Mouse (Mus musculus) thymus, adult 2 months (tissue): Measurements from ENCODE around the gene S100a9. TPM values are rescaled to one million over a fixed set of nuclear protein-coding genes. Genes with fewer than 3 reads are reported as not detected.

Source experiments
- DNase-seq: peaks from one replicate; pipeline ENCODE4 v3.0.0; 2021
- H3K27ac ChIP-seq: fragments of 200-500 bp; 2 replicates; pipeline ENCODE4 v1.5.1; 2012; ENCODE audit warnings: low read length, control low read depth; ENCODE audit not compliant: control insufficient read depth, insufficient read depth
- H3K27me3 ChIP-seq: fragments of 200-500 bp; 2 replicates; pipeline ENCODE4 v1.6.1; 2012; ENCODE audit warnings: mild to moderate bottlenecking, low read length, moderate library complexity, mixed read lengths; ENCODE audit not compliant: control insufficient read depth, insufficient read depth
- H3K36me3 ChIP-seq: fragments of 200-500 bp; 2 replicates; pipeline ENCODE4 v1.6.1; 2012; ENCODE audit warnings: mild to moderate bottlenecking, low read length, moderate library complexity; ENCODE audit not compliant: control insufficient read depth, insufficient read depth
- H3K4me1 ChIP-seq: fragments of 200-500 bp; replicated peaks from 2 replicates; pipeline ENCODE4 v1.6.1; 2012; ENCODE audit warnings: low read length; ENCODE audit not compliant: control insufficient read depth, insufficient read depth
- H3K4me3 ChIP-seq: fragments of 200-500 bp; 2 replicates; pipeline ENCODE4 v1.5.1; 2012; ENCODE audit warnings: mild to moderate bottlenecking, low read length, control low read depth, moderate library complexity; ENCODE audit not compliant: control insufficient read depth, insufficient read depth
- CTCF ChIP-seq: fragments of 200-500 bp; IDR thresholded peaks from 2 replicates; pipeline ENCODE4 v1.5.1; 2012; ENCODE audit warnings: mild to moderate bottlenecking, control low read depth, low read length, moderate library complexity, borderline replicate concordance; ENCODE audit not compliant: control insufficient read depth, poor library complexity, insufficient read depth; ENCODE audit errors: extremely low read depth
- POLR2A ChIP-seq: fragments of 200-500 bp; IDR thresholded peaks from 2 replicates; pipeline ENCODE4 v1.6.1; 2012; ENCODE audit warnings: mild to moderate bottlenecking, low read length, control low read depth, moderate library complexity; ENCODE audit not compliant: control insufficient read depth, poor library complexity, insufficient read depth; ENCODE audit errors: extremely low read depth
- WGBS: fragments of 180-500 bp; shearing (Covaris S2); methylation state at CpG from one replicate; pipeline ENCODE4 v1.1.7; 2018; 5-methylcytosine and 5-hydroxymethylcytosine counted together
- polyA plus RNA-seq: library from polyadenylated mRNA; depleted of rRNA; stranded (reverse); fragments of >200 nt; gene quantifications from 2 replicates; pipeline ENCODE4 v1.2.3, GENCODE M21; 2012; rRNA removed

Gene S100a9
- polyA plus RNA-seq = 13.6 and 14.4 TPM in 2 replicates

- Histone ChIP-seq H3K27ac (no peak within 1 kb of the TSS), H3K27me3 (no peaks in the 10 kb centered on the region), H3K4me1 (no peaks in the 10 kb centered on the region), H3K36me3 (no peaks in the 10 kb centered on the region), H3K4me3 (no peak within 1 kb of the TSS)
- no peak for DNase-seq
- WGBS = 62% methylated on average over 3 of the region's 3 CpGs
- TF ChIP-seq POLR2A (no peak), CTCF (no peak)
Measured at GRCm38 (mm10) chr3:90695613-90696012, at the start of gene S100a9. Gene S100a9 (minus strand): TSS chr3:90695721.

- TF ChIP-seq CTCF (no peak), POLR2A (no peak)
- H3K27me3 ChIP-seq = no peaks in the 10 kb centered on the region
- no peaks in the 10 kb centered on the region for H3K36me3 ChIP-seq
- no peak within 1 kb of the TSS for H3K27ac ChIP-seq
- 90% methylated on average over 3 of the region's 3 CpGs for WGBS
- no peaks in the 10 kb centered on the region for H3K4me1 ChIP-seq
- no peak within 1 kb of the TSS for H3K4me3 ChIP-seq
- DNase-seq = no peak
Measured at GRCm38 (mm10) chr3:90726606-90727005, 31.1 kb upstream of the S100a9 start, which contains the start of gene Pglyrp4. Gene Pglyrp4 (plus strand): TSS chr3:90726906.

- no peak overlapping the region for H3K27ac ChIP-seq
- H3K4me1 ChIP-seq = no peaks in the 10 kb centered on the region
- TF ChIP-seq POLR2A = no peak
- TF ChIP-seq CTCF = peak; percentile 98
- H3K4me3 ChIP-seq = no peak overlapping the region
- no peaks in the 10 kb centered on the region for H3K27me3 ChIP-seq
- no peaks in the 10 kb centered on the region for H3K36me3 ChIP-seq
- peak; percentile 81 for DNase-seq
- WGBS = 48% methylated on average over 12 of the region's 12 CpGs
Measured at GRCm38 (mm10) chr3:90709591-90710460, 14.3 kb upstream of the S100a9 start.

GRCm38 (mm10) chr3:90708523-90709202 lies 13.1 kb upstream of the S100a9 start:
- Histone ChIP-seq H3K4me1 (no peaks in the 10 kb centered on the region), H3K27me3 (no peaks in the 10 kb centered on the region), H3K4me3 (no peak overlapping the region), H3K27ac (no peak overlapping the region), H3K36me3 (no peaks in the 10 kb centered on the region)
- peak; percentile 12 for DNase-seq
- TF ChIP-seq CTCF (no peak), POLR2A (no peak)
- WGBS = 17% methylated on average over 4 of the region's 4 CpGs

GRCm38 (mm10) chr3:90702244-90702643 lies 6.7 kb upstream of the S100a9 start:
- H3K36me3 ChIP-seq = no peaks in the 10 kb centered on the region
- H3K4me1 ChIP-seq = no peaks in the 10 kb centered on the region
- WGBS = 93% methylated on average over 2 of the region's 2 CpGs
- no peak for DNase-seq
- TF ChIP-seq CTCF (no peak), POLR2A (no peak)
- no peak overlapping the region for H3K27ac ChIP-seq
- no peaks in the 10 kb centered on the region for H3K27me3 ChIP-seq
- H3K4me3 ChIP-seq = no peak overlapping the region

- no peaks in the 10 kb centered on the region for H3K4me1 ChIP-seq
- no peak overlapping the region for H3K27ac ChIP-seq
- 32% methylated on average over 2 of the region's 2 CpGs for WGBS
- TF ChIP-seq POLR2A (no peak), CTCF (no peak)
- no peak for DNase-seq
- H3K4me3 ChIP-seq = no peak overlapping the region
- no peaks in the 10 kb centered on the region for H3K36me3 ChIP-seq
- no peaks in the 10 kb centered on the region for H3K27me3 ChIP-seq
Measured at GRCm38 (mm10) chr3:90693496-90693895, 2.0 kb downstream of the S100a9 start.

- 74% methylated on average over 2 of the region's 2 CpGs for WGBS
- no peak for DNase-seq
- H3K27me3 ChIP-seq = no peaks in the 10 kb centered on the region
- no peaks in the 10 kb centered on the region for H3K4me1 ChIP-seq
- no peaks in the 10 kb centered on the region for H3K36me3 ChIP-seq
- TF ChIP-seq POLR2A (no peak), CTCF (no peak)
- H3K4me3 ChIP-seq = no peak overlapping the region
- H3K27ac ChIP-seq = no peak overlapping the region
Measured at GRCm38 (mm10) chr3:90686835-90687234, 8.7 kb downstream of the S100a9 start.
